Mouse (Mus musculus): ENCODE data around the gene Csf1.

Gene Csf1

DNA sequence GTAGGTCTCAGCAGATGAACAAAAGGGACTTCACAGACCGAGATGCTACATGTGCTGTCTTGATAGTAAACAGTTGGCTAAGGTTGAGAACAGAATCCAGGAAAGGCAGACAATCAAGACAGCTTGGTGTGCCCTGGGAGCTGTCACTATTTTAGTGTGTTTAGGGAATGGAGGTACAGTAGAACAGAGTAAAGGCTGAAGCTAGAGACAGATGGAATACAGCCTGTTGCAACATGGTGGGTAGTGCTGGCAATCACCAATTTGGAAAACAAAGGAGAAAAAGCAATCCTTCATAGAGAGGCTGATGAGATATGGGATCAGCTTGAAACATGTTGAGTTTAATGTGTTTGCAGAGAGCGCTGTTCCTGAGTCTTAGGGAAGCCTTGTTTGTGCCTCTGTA, 59.6 kb downstream of the Csf1 start:
- DNase-seq = no peak

DNA sequence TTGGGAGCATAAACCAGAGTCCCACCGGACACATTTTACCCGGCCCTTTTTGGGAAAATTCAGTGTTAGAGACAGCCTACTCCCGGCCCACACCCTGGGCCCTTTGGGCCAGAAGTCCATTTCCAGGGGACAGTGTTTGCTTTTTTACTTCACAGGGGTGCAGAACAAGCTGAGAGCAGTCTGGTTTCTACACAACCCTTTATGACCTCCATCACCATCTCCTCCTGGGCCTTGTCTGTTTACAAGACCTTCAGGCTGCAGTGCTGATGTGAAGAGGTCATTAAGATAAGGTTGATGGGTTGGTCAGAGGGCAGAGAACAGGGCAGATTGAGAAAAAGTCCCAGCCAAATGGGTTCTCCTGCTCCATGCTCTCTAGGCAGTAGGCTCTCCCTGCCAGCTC, 63.4 kb downstream of the Csf1 start:
- DNase-seq = no peak

DNA sequence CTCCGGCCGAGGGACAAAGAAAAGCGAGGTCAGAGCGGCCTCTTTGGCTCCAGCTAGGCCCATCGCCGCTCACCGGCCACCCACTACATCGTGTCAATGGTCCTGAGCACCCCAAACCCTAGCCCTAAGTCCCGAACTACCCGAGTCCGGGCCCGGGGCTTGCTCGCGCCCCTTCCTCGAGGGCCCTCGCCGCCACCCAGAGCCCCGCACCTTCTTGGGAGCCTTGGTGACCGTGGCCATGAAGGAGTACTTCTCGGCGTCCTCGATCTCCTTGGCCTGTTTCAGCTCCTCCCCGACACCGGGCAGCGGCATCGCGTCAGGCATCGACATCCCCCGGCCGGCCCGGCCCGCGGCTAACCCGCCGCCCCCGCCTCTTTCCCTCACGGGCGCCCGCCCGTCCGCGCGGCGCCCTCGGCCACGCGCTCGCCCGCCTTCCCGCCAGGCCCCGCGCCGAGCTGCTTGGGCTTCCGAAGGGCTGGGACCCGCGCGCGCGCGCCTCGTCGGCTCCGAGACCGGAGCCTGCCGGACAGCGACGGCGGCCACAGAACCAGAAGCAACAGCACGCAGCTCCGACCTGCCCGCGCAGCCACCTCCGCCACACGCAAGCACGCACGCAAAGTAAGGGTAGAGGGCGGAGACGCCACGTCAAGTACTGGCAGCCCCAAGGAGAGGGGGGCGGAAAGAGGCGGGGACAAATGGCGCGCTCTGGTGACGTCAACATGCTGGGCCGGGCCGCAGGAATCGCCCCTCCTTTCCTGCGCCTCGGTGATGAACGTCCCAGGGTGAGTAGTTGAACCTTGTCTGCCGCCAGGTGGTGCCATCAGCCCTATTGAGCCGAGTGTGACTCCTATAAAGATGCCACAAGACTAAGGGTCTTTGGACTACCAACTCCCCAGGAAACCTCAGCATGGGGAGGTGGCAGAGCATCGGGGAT, 64.1 kb downstream of the Csf1 start, which contains the start of gene Ahcyl1:
TSS of gene Ahcyl1 (minus strand) at position 613 of the 934 bp plus-strand sequence.
- DNase-seq = peak; percentile 99

DNA sequence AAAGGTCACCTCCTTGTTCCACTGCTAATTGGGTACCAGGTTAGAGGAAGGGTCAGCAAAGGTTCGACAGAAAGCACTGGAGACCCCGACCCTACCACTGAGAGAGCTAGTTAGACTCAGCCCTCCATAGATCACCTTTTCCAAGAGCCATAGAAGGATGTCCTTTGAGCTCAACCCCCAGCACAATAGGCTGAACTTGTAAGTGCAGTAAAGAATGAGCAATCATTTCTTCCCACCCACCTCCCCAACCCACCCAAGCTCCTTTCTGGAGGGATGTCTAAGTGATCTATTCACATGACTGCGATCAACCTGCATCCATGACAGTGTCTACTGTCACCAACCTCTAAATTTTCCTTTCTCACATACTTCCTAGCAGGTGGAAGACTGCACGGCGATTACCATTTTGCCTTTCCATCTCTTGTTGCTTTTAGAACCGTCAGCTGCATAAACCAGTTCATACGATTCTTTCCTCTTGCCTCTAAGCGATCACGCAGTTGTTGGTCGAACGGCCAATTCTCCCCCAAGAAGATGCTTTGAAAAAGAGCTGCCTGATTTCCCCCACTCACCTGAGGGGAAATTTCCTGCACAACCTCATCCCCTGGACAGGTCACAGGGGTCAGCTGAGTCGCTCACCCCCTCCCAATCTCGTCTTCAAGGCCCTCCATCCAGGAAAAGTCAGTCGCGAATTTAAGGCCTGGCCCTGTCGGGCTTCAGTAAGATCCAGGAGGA, 64.9 kb downstream of the Csf1 start:
- peak; percentile 11 for DNase-seq

DNA sequence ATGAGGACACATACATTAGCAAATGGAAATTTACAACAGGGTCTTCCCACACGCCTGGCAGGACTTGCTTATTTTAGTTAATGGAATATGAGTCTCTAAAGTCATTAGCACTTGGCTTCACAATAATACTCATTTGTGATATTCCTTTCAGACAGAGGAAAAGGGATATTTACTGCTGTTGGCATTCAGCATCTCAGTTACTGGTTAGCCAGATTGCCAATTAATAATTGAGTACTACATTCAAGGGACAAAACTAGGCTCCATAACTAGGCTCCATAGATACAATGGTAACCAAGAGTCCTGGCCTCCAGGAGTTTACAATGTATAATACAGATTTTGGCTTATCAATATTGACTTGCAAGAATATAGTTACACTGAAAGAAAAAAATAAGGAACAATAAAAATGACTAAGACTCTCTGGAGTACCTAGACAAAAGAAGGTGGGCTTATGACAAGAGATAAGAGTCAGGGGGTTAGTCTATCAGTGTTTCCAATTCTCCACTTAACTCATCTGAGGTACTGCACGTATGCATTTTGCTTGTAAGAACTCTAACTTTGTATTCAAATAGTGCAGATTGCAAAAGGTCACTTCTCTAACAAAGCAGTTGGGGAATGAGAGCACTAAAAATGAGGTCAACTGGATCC, 65.9 kb downstream of the Csf1 start:
- no peak for DNase-seq
